Mouse (Mus musculus) bone marrow macrophage, adult 2 months (primary cell): Measurements from ENCODE around the gene Pla2g16.

Experiments
- CTCF ChIP-seq: IDR thresholded peaks from 2 replicates; pipeline ENCODE4 v1.5.1; 2012; ENCODE audit warnings: low read depth, mild to moderate bottlenecking, low read length, moderate library complexity
- POLR2A ChIP-seq: IDR thresholded peaks from 2 replicates; pipeline ENCODE4 v1.6.1; 2012; ENCODE audit warnings: mild to moderate bottlenecking, low read depth, low read length, borderline replicate concordance

DNA sequence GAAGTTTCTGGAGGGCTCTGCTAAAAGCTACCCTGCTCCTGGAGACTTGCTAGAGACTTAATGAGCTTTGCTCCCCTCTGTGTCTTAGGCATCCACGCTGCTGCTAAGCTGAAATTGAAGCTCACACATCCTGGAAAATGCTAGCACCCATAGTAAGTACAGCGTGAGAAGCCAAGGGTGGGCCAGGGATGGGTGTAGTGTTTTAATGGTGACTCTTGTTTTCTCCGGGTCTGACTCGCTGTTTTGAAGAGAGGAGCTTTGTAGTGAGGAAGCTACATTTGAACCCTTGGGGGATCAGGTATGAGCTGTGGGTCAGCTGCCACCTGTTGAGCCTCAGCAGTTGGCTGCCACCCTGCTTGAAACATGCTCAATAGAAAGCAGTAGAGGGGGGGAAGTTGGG, 585 bp downstream of the Pla2g16 start:
- no peak for TF ChIP-seq POLR2A
- no peak for TF ChIP-seq CTCF
